Mouse (Mus musculus) frontal cortex, adult 2 months (tissue): Measurements from ENCODE around the gene Hgd. TPM values are rescaled to one million over a fixed set of nuclear protein-coding genes. Genes with fewer than 3 reads are reported as not detected.

Experiments
- DNase-seq, 2 experiments: peaks; one replicate each; pipeline ENCODE4 v3.0.0; 2022; ENCODE audit warnings: low spot score in 1 of 2; ENCODE audit errors: extremely low spot score in 1 of 2
- polyA plus RNA-seq: library from polyadenylated mRNA; depleted of rRNA; stranded (reverse); fragments of >200 nt; gene quantifications from 2 replicates; pipeline ENCODE4 v1.2.3, GENCODE M21; 2012; rRNA removed

Hgd gene
- 0.12 TPM in 1 of 2 replicates, not detected in the other for polyA plus RNA-seq

GRCm38 (mm10) chr16:37579994-37580393 is at the start of gene Hgd:
TSS of gene Hgd (plus strand) at chr16:37580153.
- no peak for DNase-seq

GRCm38 (mm10) chr16:37530170-37530569 is 49.8 kb upstream of the Hgd start:
- DNase-seq, result no peak

GRCm38 (mm10) chr16:37532046-37532445 is 47.9 kb upstream of the Hgd start:
- DNase-seq, result peak; percentile 63 to 75

GRCm38 (mm10) chr16:37533369-37534068 is 46.4 kb upstream of the Hgd start:
- no peak for DNase-seq

- DNase-seq, result no peak
Observed at GRCm38 (mm10) chr16:37539240-37539610, 40.7 kb upstream of the Hgd start.

GRCm38 (mm10) chr16:37539611-37540580 is 40.1 kb upstream of the Hgd start, which contains the start of the genes Gtf2e1 and Rabl3:
TSS of gene Gtf2e1 (minus strand) at chr16:37539789.
TSS of gene Rabl3 (plus strand) at chr16:37539885.
- peak; percentile 99 for DNase-seq

GRCm38 (mm10) chr16:37540776-37541175 is 39.2 kb upstream of the Hgd start:
- DNase-seq, result no peak

- DNase-seq, result no peak
Observed at GRCm38 (mm10) chr16:37546312-37546711, 33.6 kb upstream of the Hgd start.

GRCm38 (mm10) chr16:37550266-37550665 is 29.7 kb upstream of the Hgd start:
- DNase-seq, result no peak

- no peak for DNase-seq
Observed at GRCm38 (mm10) chr16:37550981-37551380, 29.0 kb upstream of the Hgd start.

GRCm38 (mm10) chr16:37552824-37553223 is 27.1 kb upstream of the Hgd start:
- DNase-seq, result no peak

GRCm38 (mm10) chr16:37562414-37562813 is 17.5 kb upstream of the Hgd start:
- no peak for DNase-seq

GRCm38 (mm10) chr16:37562961-37563360 is 17.0 kb upstream of the Hgd start:
- DNase-seq, result peak in 1 of 2 experiments; percentile 66

- DNase-seq, result no peak
Observed at GRCm38 (mm10) chr16:37565117-37565516, 14.8 kb upstream of the Hgd start.

GRCm38 (mm10) chr16:37566107-37566506 is 13.8 kb upstream of the Hgd start:
- DNase-seq, result no peak

GRCm38 (mm10) chr16:37567113-37568050 is 12.6 kb upstream of the Hgd start:
- no peak for DNase-seq

- no peak for DNase-seq
Observed at GRCm38 (mm10) chr16:37571554-37571953, 8.4 kb upstream of the Hgd start.

GRCm38 (mm10) chr16:37572117-37572754 is 7.7 kb upstream of the Hgd start:
- DNase-seq, result no peak

- no peak for DNase-seq
Observed at GRCm38 (mm10) chr16:37573061-37573460, 6.9 kb upstream of the Hgd start.

GRCm38 (mm10) chr16:37575325-37575724 is 4.6 kb upstream of the Hgd start:
- DNase-seq, result no peak
